Mouse (Mus musculus): ENCODE measurements at regions not wholly inside any gene's neighbourhood (a gene's known extent, or its start where the extent isn't known, plus 50 kb on each side); places are given as distances from the start of the nearest gene placed in this dataset.

- Histone ChIP-seq H3K27ac (ENCODE audit: insufficient read depth, low read length) (peak overlapping the region; percentile 33; the same call in 1 of the 2 replicates), H3K4me1 (ENCODE audit: control insufficient read depth, insufficient read depth, insufficient read length) (peaks cover 16% of the 10 kb centered on the region; the same call in 1 of the 2 replicates), H3K27me3 (ENCODE audit: control insufficient read depth, insufficient read depth, low read length) (no peaks in the 10 kb centered on the region), H3K36me3 (ENCODE audit: control insufficient read depth, insufficient read depth, low read length) (no peaks in the 10 kb centered on the region), H3K4me3 (ENCODE audit: extremely low read depth, insufficient read depth, insufficient read length) (no peak overlapping the region)
- no peak for TF ChIP-seq POLR2A (IDR thresholded peaks at IDR 0.05; ENCODE audit: low read depth, low read length)
- TF ChIP-seq CTCF (IDR thresholded peaks at IDR 0.05; ENCODE audit: extremely low read depth, insufficient read depth, insufficient read length, insufficient replicate concordance), result no peak
- DNase-seq (ENCODE audit: low read depth in 1 of 2, low spot score in 2 of 2), result no peak
- WGBS, result 47% methylated on average over 9 of the region's 9 CpGs
These were observed 71.1 kb upstream of the Ccdc71l start for GRCm38 (mm10) chr12:32307280-32308006.

GRCm38 (mm10) chr12:32315099-32315783, 63.3 kb upstream of the Ccdc71l start:
- no peak for TF ChIP-seq CTCF (IDR thresholded peaks at IDR 0.05; ENCODE audit: extremely low read depth, insufficient read depth, insufficient read length, insufficient replicate concordance)
- no peak for TF ChIP-seq POLR2A (IDR thresholded peaks at IDR 0.05; ENCODE audit: low read depth, low read length)
- no peak for DNase-seq (ENCODE audit: low read depth in 1 of 2, low spot score in 2 of 2)
- Histone ChIP-seq H3K36me3 (ENCODE audit: control insufficient read depth, insufficient read depth, low read length) (no peaks in the 10 kb centered on the region), H3K4me3 (ENCODE audit: extremely low read depth, insufficient read depth, insufficient read length) (no peak overlapping the region), H3K4me1 (ENCODE audit: control insufficient read depth, insufficient read depth, insufficient read length) (no peaks in the 10 kb centered on the region), H3K27me3 (ENCODE audit: control insufficient read depth, insufficient read depth, low read length) (no peaks in the 10 kb centered on the region), H3K27ac (ENCODE audit: insufficient read depth, low read length) (no peak overlapping the region)
- 95% methylated on average over 1 of the region's 1 CpGs for WGBS
